7 mouse cellular contexts compared by ENCODE assay signal in genomic region chr11:88187417-88188133, GRCm38 (mm10). TPM values are rescaled to one million over a fixed set of nuclear protein-coding genes. Genes with fewer than 3 reads are reported as not detected.
DNase-seq lines count a peak whose midpoint lies in the region; ATAC-seq and TF ChIP-seq lines count a peak whose summit lies in the region.

No protein-coding gene starts in this region.

- intact Hi-C loops in heart, adult 2 months (cut with DNase I): loop anchor here (2.0 kb wide), 1 partner anchor 23 kb away; no protein-coding TSS in a partner anchor

- no peaks in the 10 kb centered on the region for H3K27me3 ChIP-seq in embryonic facial prominence, embryonic 11.5 days (ENCODE audit: control insufficient read depth, insufficient read depth, low read length)
- H3K27me3 ChIP-seq in heart, adult 2 months (ENCODE audit: control insufficient read depth, insufficient read depth, low read length): no peaks in the 10 kb centered on the region
- peaks cover 25% of the 10 kb centered on the region for H3K27me3 ChIP-seq in limb, embryonic 12.5 days
- H3K27me3 ChIP-seq in midbrain, embryonic 14.5 days (ENCODE audit: control insufficient read depth, insufficient read depth, low read length): peaks cover 17% of the 10 kb centered on the region

- peak; percentile 93 for TF ChIP-seq EP300 in heart, adult 2 months (IDR thresholded peaks at IDR 0.05; ENCODE audit: insufficient read depth, low read depth, low read length)

- peak overlapping the region; percentile 33; the same call in 1 of the 2 replicates for H3K4me2 ChIP-seq in embryonic facial prominence, embryonic 11.5 days (ENCODE audit: low read depth, low read length)
- H3K4me2 ChIP-seq in limb, embryonic 12.5 days: peak overlapping the region; percentile 50
- peak overlapping the region; percentile 43 for H3K4me2 ChIP-seq in midbrain, embryonic 14.5 days (ENCODE audit: low read length)

- TF ChIP-seq POLR2A in heart, adult 2 months (IDR thresholded peaks at IDR 0.05; ENCODE audit: insufficient read depth, low read depth, low read length): peak; percentile 22; the same call in 1 of the 2 replicates

- H3K9me3 ChIP-seq in embryonic facial prominence, embryonic 11.5 days (replicated peaks; ENCODE audit: control insufficient read depth, low read length): no peaks in the 10 kb centered on the region
- no peaks in the 10 kb centered on the region for H3K9me3 ChIP-seq in limb, embryonic 12.5 days
- H3K9me3 ChIP-seq in midbrain, embryonic 14.5 days (ENCODE audit: control insufficient read depth, low read length): no peaks in the 10 kb centered on the region

- peaks cover 6% of the 10 kb centered on the region for H3K4me1 ChIP-seq in embryonic facial prominence, embryonic 11.5 days (ENCODE audit: control insufficient read depth, insufficient read depth, low read length)
- peaks cover 10% of the 10 kb centered on the region for H3K4me1 ChIP-seq in heart, adult 2 months (ENCODE audit: control insufficient read depth, insufficient read depth, low read length)
- H3K4me1 ChIP-seq in limb, embryonic 12.5 days (replicated peaks): peaks cover 30% of the 10 kb centered on the region
- H3K4me1 ChIP-seq in midbrain, embryonic 14.5 days (ENCODE audit: control insufficient read depth, insufficient read depth, low read length): peaks cover 21% of the 10 kb centered on the region

- no peak overlapping the region for H3K4me3 ChIP-seq in embryonic facial prominence, embryonic 11.5 days (ENCODE audit: low read depth, low read length)
- peak overlapping the region; percentile 39 for H3K4me3 ChIP-seq in heart, adult 2 months
- H3K4me3 ChIP-seq in limb, embryonic 12.5 days (replicated peaks): peak overlapping the region; percentile 21
- H3K4me3 ChIP-seq in midbrain, embryonic 14.5 days (replicated peaks; ENCODE audit: low read depth, low read length): peak overlapping the region; percentile 13; the same call in 1 of the 2 replicates

- no peaks in the 10 kb centered on the region for H3K79me2 ChIP-seq in heart, adult 2 months (replicated peaks; ENCODE audit: control insufficient read depth, insufficient read depth, low read length)

- peaks cover 2% of the 10 kb centered on the region for H3K36me3 ChIP-seq in embryonic facial prominence, embryonic 11.5 days (replicated peaks; ENCODE audit: control insufficient read depth, insufficient read depth, low read depth, low read length)
- no peaks in the 10 kb centered on the region; the same call in 1 of the 2 replicates for H3K36me3 ChIP-seq in heart, adult 2 months (ENCODE audit: control insufficient read depth, insufficient read depth, low read length)
- H3K36me3 ChIP-seq in limb, embryonic 12.5 days: peaks cover 38% of the 10 kb centered on the region
- H3K36me3 ChIP-seq in midbrain, embryonic 14.5 days (ENCODE audit: control insufficient read depth, insufficient read depth, low read length): peaks cover 28% of the 10 kb centered on the region

- DNase-seq in adrenal gland, postnatal 10 days: peak; percentile 88
- DNase-seq in embryonic facial prominence, embryonic 11.5 days (ENCODE audit: low spot score): peak; percentile 90
- peak; percentile 88 to 92 for DNase-seq in heart, adult 2 months
- DNase-seq in kidney, adult 8-10 months: peak; percentile 90
- DNase-seq in midbrain, embryonic 14.5 days: peak; percentile 90
- DNase-seq in spleen, adult 12 weeks (ENCODE audit: low spot score): peak; percentile 55

- peak overlapping the region; percentile 50 for H3K9ac ChIP-seq in embryonic facial prominence, embryonic 11.5 days (replicated peaks; ENCODE audit: low read length)
- H3K9ac ChIP-seq in heart, adult 2 months (ENCODE audit: low read depth, low read length): peak overlapping the region; percentile 75
- H3K9ac ChIP-seq in limb, embryonic 12.5 days (replicated peaks): peak overlapping the region; percentile 40; the same call in 1 of the 2 replicates
- peak overlapping the region; percentile 32 for H3K9ac ChIP-seq in midbrain, embryonic 14.5 days (replicated peaks; ENCODE audit: low read length)

- peak; percentile 97 for TF ChIP-seq CTCF in heart, adult 2 months (IDR thresholded peaks at IDR 0.05)

- peak overlapping the region; percentile 6; the same call in 1 of the 2 replicates for H3K27ac ChIP-seq in embryonic facial prominence, embryonic 11.5 days (replicated peaks; ENCODE audit: low read depth, low read length)
- H3K27ac ChIP-seq in heart, adult 2 months: peak overlapping the region; percentile 87
- H3K27ac ChIP-seq in limb, embryonic 12.5 days: peak overlapping the region; percentile 79
- peak overlapping the region; percentile 56; the same call in 1 of the 2 replicates for H3K27ac ChIP-seq in midbrain, embryonic 14.5 days (replicated peaks; ENCODE audit: low read depth, low read length)

- ATAC-seq in embryonic facial prominence, embryonic 11.5 days (replicated peaks; ENCODE audit: insufficient number of reproducible peaks, low FRiP score, low TSS enrichment, low read depth): peak; percentile 86
- peak; percentile 88 for ATAC-seq in limb, embryonic 12.5 days (ENCODE audit: insufficient number of reproducible peaks, insufficient read depth, low FRiP score, low TSS enrichment, low read depth)
- peak; percentile 87 for ATAC-seq in midbrain, embryonic 14.5 days (ENCODE audit: low FRiP score, low TSS enrichment)

- WGBS in embryonic facial prominence, embryonic 11.5 days: 11% methylated on average over 25 of the region's 25 CpGs
- 8% methylated on average over 25 of the region's 25 CpGs for WGBS in heart, adult 2 months
- 10% methylated on average over 25 of the region's 25 CpGs for WGBS in limb, embryonic 12.5 days
- 8% methylated on average over 25 of the region's 25 CpGs for WGBS in midbrain, embryonic 14.5 days

RNA-seq across cellular contexts. Expression of gene Mrps23, which starts 16.6 kb away (rescaled TPM):
- 100 to 1,000 TPM; 175 to 192 TPM for total RNA-seq in adrenal gland, postnatal 10 days (2021)
- 70.6 and 83.8 TPM in 2 replicates for polyA plus RNA-seq in embryonic facial prominence, embryonic 11.5 days (2014; fragmentation: Nextera tagmentation; extraction: Ambion mirVana)
- total RNA-seq in heart, adult 2 months (2021): 100 to 1,000 TPM; 303 to 314 TPM
- polyA plus RNA-seq in heart, adult 2 months (2012; rRNA removed): 121 and 142 TPM in 2 replicates
- 53.2 and 59.5 TPM in 2 replicates for polyA plus RNA-seq in limb, embryonic 12.5 days (2016; fragmentation: Nextera tagmentation; extraction: Ambion mirVana)
- 67.9 and 70.0 TPM in 2 replicates for polyA plus RNA-seq in midbrain, embryonic 14.5 days (2014; fragmentation: Nextera tagmentation; extraction: Ambion mirVana)

Comparison
In these comparisons a context has a peak if more than half of its experiments do, and no peak if none do; other contexts are left out.
1. H3K27ac ChIP-seq: peak in every context shown above with its lines; median percentile 87 in heart, adult 2 months; 79 in limb, embryonic 12.5 days; 56 in midbrain, embryonic 14.5 days; 6 in embryonic facial prominence, embryonic 11.5 days.